8 mouse cellular contexts compared by ENCODE assay signal in genomic region chr1:184846092-184846750, GRCm38 (mm10). TPM values are rescaled to one million over a fixed set of nuclear protein-coding genes. Genes with fewer than 3 reads are reported as not detected.
DNase-seq lines count a peak whose midpoint lies in the region; ATAC-seq and TF ChIP-seq lines count a peak whose summit lies in the region.

Gene Marc2 (minus strand): TSS chr1:184846451.

- H3K9ac ChIP-seq in lung, embryonic 14.5 days, result peak within 1 kb of the TSS; percentile 88
- peak within 1 kb of the TSS; percentile 67 for H3K9ac ChIP-seq in forebrain, postnatal 0 days
- H3K9ac ChIP-seq in hindbrain, embryonic 14.5 days, result peak within 1 kb of the TSS; percentile 65

- DNase-seq in lung, embryonic 14.5 days, result no peak
- DNase-seq in lung, postnatal 25 days (ENCODE audit: low spot score), result no peak
- no peak for DNase-seq in adrenal gland, postnatal 14 days
- no peak for DNase-seq in forebrain, postnatal 0 days
- DNase-seq in hindbrain, embryonic 14.5 days (ENCODE audit: low spot score), result no peak
- no peak for DNase-seq in limb, embryonic 10.5 days (ENCODE audit: low spot score)
- peak; percentile 35 for DNase-seq in naive thymus-derived CD4-positive, alpha-beta T cell, adult 2 months (ENCODE audit: low read depth)
- DNase-seq in right cerebral cortex, adult 18-20 months, result no peak

- peak; percentile 37 for ATAC-seq in lung, embryonic 14.5 days (ENCODE audit: insufficient read depth)
- ATAC-seq in forebrain, postnatal 0 days, result peak; percentile 15; the same call in 1 of the 2 replicates
- no peak for ATAC-seq in hindbrain, embryonic 14.5 days (ENCODE audit: low FRiP score)

- peak within 1 kb of the TSS; percentile 80 for H3K4me3 ChIP-seq in lung, embryonic 14.5 days (ENCODE audit: low read depth, low read length)
- H3K4me3 ChIP-seq in forebrain, postnatal 0 days (ENCODE audit: low read depth, low read length), result peak within 1 kb of the TSS; percentile 76
- peak within 1 kb of the TSS; percentile 60 for H3K4me3 ChIP-seq in hindbrain, embryonic 14.5 days (replicated peaks; ENCODE audit: low read length)
- H3K4me3 ChIP-seq in limb, embryonic 10.5 days, result peak within 1 kb of the TSS; percentile 81

- WGBS in lung, embryonic 14.5 days, result 2% methylated on average over 18 of the region's 18 CpGs
- WGBS in forebrain, postnatal 0 days, result 4% methylated on average over 18 of the region's 18 CpGs
- WGBS in hindbrain, embryonic 14.5 days, result 5% methylated on average over 18 of the region's 18 CpGs
- whole genome bisulfite sequencing in limb, embryonic 10.5 days, result 6% methylated on average over 18 of the region's 18 CpGs

- peaks cover 7% of the 10 kb centered on the region; the same call in 1 of the 2 replicates for H3K4me1 ChIP-seq in lung, embryonic 14.5 days (ENCODE audit: insufficient read depth)
- peaks cover 6% of the 10 kb centered on the region; the same call in 1 of the 2 replicates for H3K4me1 ChIP-seq in forebrain, postnatal 0 days (ENCODE audit: insufficient read depth)
- H3K4me1 ChIP-seq in hindbrain, embryonic 14.5 days (replicated peaks; ENCODE audit: control insufficient read depth, insufficient read depth, low read length), result peaks cover 21% of the 10 kb centered on the region
- H3K4me1 ChIP-seq in limb, embryonic 10.5 days, result peaks cover 23% of the 10 kb centered on the region

- H3K27ac ChIP-seq in lung, embryonic 14.5 days (ENCODE audit: low read depth), result peak within 1 kb of the TSS; percentile 87
- H3K27ac ChIP-seq in forebrain, postnatal 0 days (ENCODE audit: low read depth, low read length), result peak within 1 kb of the TSS; percentile 54
- H3K27ac ChIP-seq in hindbrain, embryonic 14.5 days, result no peak within 1 kb of the TSS
- peak within 1 kb of the TSS; percentile 87 for H3K27ac ChIP-seq in limb, embryonic 10.5 days

- H3K9me3 ChIP-seq in lung, embryonic 14.5 days (ENCODE audit: low read depth, low read length), result no peaks in the 10 kb centered on the region
- H3K9me3 ChIP-seq in forebrain, postnatal 0 days (ENCODE audit: low read length), result no peaks in the 10 kb centered on the region
- no peaks in the 10 kb centered on the region for H3K9me3 ChIP-seq in hindbrain, embryonic 14.5 days (ENCODE audit: control insufficient read depth, low read length)
- H3K9me3 ChIP-seq in limb, embryonic 10.5 days (replicated peaks), result no peaks in the 10 kb centered on the region

- H3K36me3 ChIP-seq in lung, embryonic 14.5 days (ENCODE audit: insufficient read depth), result 0 out of 2 replicates have a peak, but pooled peaks cover under 1% of the 10 kb centered on the region
- H3K36me3 ChIP-seq in forebrain, postnatal 0 days (ENCODE audit: insufficient read depth), result no peaks in the 10 kb centered on the region
- no peaks in the 10 kb centered on the region for H3K36me3 ChIP-seq in hindbrain, embryonic 14.5 days (replicated peaks; ENCODE audit: control insufficient read depth, insufficient read depth)
- H3K36me3 ChIP-seq in limb, embryonic 10.5 days, result no peaks in the 10 kb centered on the region

- TF ChIP-seq CTCF in lung, embryonic 14.5 days (IDR thresholded peaks at IDR 0.05; ENCODE audit: low read depth), result no peak
- no peak for TF ChIP-seq CTCF in forebrain, postnatal 0 days (IDR thresholded peaks at IDR 0.05; ENCODE audit: low read depth)

- 0 out of 2 replicates have a peak, but pooled peaks cover 4% of the 10 kb centered on the region for H3K27me3 ChIP-seq in lung, embryonic 14.5 days (ENCODE audit: insufficient read depth, low read length)
- H3K27me3 ChIP-seq in forebrain, postnatal 0 days (ENCODE audit: insufficient read depth, low read length), result peaks cover 3% of the 10 kb centered on the region
- H3K27me3 ChIP-seq in hindbrain, embryonic 14.5 days (ENCODE audit: control insufficient read depth, insufficient read depth, low read length), result peaks cover 14% of the 10 kb centered on the region; the same call in 1 of the 2 replicates
- peaks cover 49% of the 10 kb centered on the region for H3K27me3 ChIP-seq in limb, embryonic 10.5 days (ENCODE audit: low read depth, poor library complexity, severe bottlenecking)

- peak within 1 kb of the TSS; percentile 96 for H3K4me2 ChIP-seq in lung, embryonic 14.5 days
- peak within 1 kb of the TSS; percentile 78 for H3K4me2 ChIP-seq in forebrain, postnatal 0 days (ENCODE audit: low read depth)
- peak within 1 kb of the TSS; percentile 74 for H3K4me2 ChIP-seq in hindbrain, embryonic 14.5 days (replicated peaks)

RNA-seq across cellular contexts. Expression of gene Marc2, which starts in this region (rescaled TPM):
- polyA plus RNA-seq in lung, embryonic 14.5 days (2014; fragmentation: Nextera tagmentation; extraction: Ambion mirVana), result 152 and 163 TPM in 2 replicates
- 269 and 327 TPM in 2 replicates for total RNA-seq in adrenal gland, postnatal 14 days (2021)
- 60.1 and 65.5 TPM in 2 replicates for total RNA-seq in forebrain, postnatal 0 days (2014; rRNA removed)
- 138 and 139 TPM in 2 replicates for polyA plus RNA-seq in forebrain, postnatal 0 days (2015; fragmentation: Nextera tagmentation; extraction: Ambion mirVana)
- polyA plus RNA-seq in hindbrain, embryonic 14.5 days (2014; fragmentation: Nextera tagmentation; extraction: Ambion mirVana), result 141 and 144 TPM in 2 replicates
- 68.9 and 84.4 TPM in 2 replicates for polyA plus RNA-seq in limb, embryonic 10.5 days (2016; fragmentation: Nextera tagmentation; extraction: Ambion mirVana)
